Mouse (Mus musculus): ENCODE results near the gene Prkaca. TPM values are rescaled to one million over a fixed set of nuclear protein-coding genes. Genes with fewer than 3 reads are reported as not detected.

Gene Prkaca
- total and polyA plus RNA-seq, 3 experiments, result 24.7 to 74.9 TPM; not detected in 1

DNA sequence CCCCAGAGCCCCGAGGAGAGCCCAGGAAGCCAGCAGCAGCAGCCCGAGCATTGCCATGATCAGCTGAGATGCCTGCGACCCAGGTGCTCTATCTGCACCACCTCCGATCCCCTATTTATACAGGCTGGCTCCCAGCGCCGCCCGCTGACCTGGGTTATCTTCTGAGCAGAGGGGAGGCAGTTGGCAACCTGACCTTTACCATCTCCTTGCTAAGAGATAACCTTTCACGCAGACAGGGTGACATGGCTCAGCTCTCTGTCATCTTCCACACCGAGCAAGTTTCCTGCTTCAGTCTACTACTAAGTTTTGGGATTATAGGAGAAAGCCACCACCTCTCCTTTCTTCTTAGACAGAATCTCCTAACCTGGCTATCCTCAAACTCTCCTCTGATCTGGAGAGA, 72.1 kb downstream of the Prkaca start, which contains the start of gene Rln3:
Rln3 (minus strand) TSS at position 101 of the 400 bp plus-strand sequence.
- H3K9me3 ChIP-seq (replicated peaks; ENCODE audit: insufficient read depth, low read length), result no peaks in the 10 kb centered on the region
- peaks cover 16% of the 10 kb centered on the region for H3K79me2 ChIP-seq (ENCODE audit: control insufficient read depth, insufficient read depth, low read length, poor library complexity)
- H3K9ac ChIP-seq (ENCODE audit: control insufficient read depth, low read depth, low read length, poor library complexity, severe bottlenecking), result no peak within 1 kb of the TSS
- H3K36me3 ChIP-seq (ENCODE audit: control insufficient read depth in 1 of 2, insufficient read depth in 2 of 2, low read length in 2 of 2), result peaks cover 0 to 4% of the 10 kb centered on the region in 2 experiments; a peak in 1 of 4 replicates
- H3K4me1 ChIP-seq (ENCODE audit: control insufficient read depth in 1 of 2, insufficient read depth in 2 of 2, low read length in 2 of 2), result peaks cover 0 to 19% of the 10 kb centered on the region in 2 experiments; a peak in 3 of 4 replicates
- TF ChIP-seq CHD1 (IDR thresholded peaks at IDR 0.05; ENCODE audit: low read depth, low read length), result no peak
- TF ChIP-seq E2F4 (IDR thresholded peaks at IDR 0.05; ENCODE audit: borderline replicate concordance, low read depth, low read length), result no peak
- no peak for TF ChIP-seq NELFE (IDR thresholded peaks at IDR 0.05; ENCODE audit: low read depth, low read length)
- TF ChIP-seq ETS1 (IDR thresholded peaks at IDR 0.05; ENCODE audit: low read depth, low read length), result no peak
- no peak for TF ChIP-seq ZC3H11A (IDR thresholded peaks at IDR 0.05; ENCODE audit: low read depth, low read length)
- TF ChIP-seq GABPA (IDR thresholded peaks at IDR 0.05; ENCODE audit: low read depth, low read length), result no peak
- TF ChIP-seq ZMIZ1 (IDR thresholded peaks at IDR 0.05; ENCODE audit: low read depth, low read length), result no peak
- TF ChIP-seq RCOR1 (IDR thresholded peaks at IDR 0.05; ENCODE audit: low read depth, low read length), result no peak
- TF ChIP-seq POLR2AphosphoS5 (IDR thresholded peaks at IDR 0.05; ENCODE audit: borderline replicate concordance, low read depth, low read length), result no peak
- no peak within 1 kb of the TSS for H3K27ac ChIP-seq (ENCODE audit: control insufficient read depth, low read depth, low read length)
- H3K27me3 ChIP-seq (ENCODE audit: control insufficient read depth in 1 of 2, insufficient read depth in 2 of 2, low read length in 2 of 2), result no peaks in the 10 kb centered on the region
- DNase-seq (ENCODE audit: low read depth, low spot score), result no peak
- no peak within 1 kb of the TSS for H3K4me3 ChIP-seq (ENCODE audit: control insufficient read depth in 1 of 2, insufficient read depth in 1 of 2, low read depth in 2 of 2, low read length in 2 of 2)

Other genes starting within 250 kb of the Prkaca start
- 16.1 and 18.5 TPM in 2 replicates for gene Adgre5, start 231.7 kb upstream of the Prkaca start, total RNA-seq (2012; rRNA removed)
- 10 to 100 TPM in 1 of 2 experiments, not detected in 1; 21.4 TPM for gene Adgre5, start 231.7 kb upstream of the Prkaca start, polyA plus RNA-seq (2012; ENCODE audit: insufficient read depth in 1 of 2, insufficient read length in 2 of 2, low read depth in 1 of 2, low replicate concordance in 2 of 2, missing spikeins in 1 of 2)
- gene Adgrl1, start 72.9 kb upstream of the Prkaca start, total RNA-seq (2012; rRNA removed), result 17.7 and 21.7 TPM in 2 replicates
- 10 to 100 TPM in 1 of 2 experiments, not detected in 1; 35.3 TPM for gene Adgrl1, start 72.9 kb upstream of the Prkaca start, polyA plus RNA-seq (2012; ENCODE audit: insufficient read depth in 1 of 2, insufficient read length in 2 of 2, low read depth in 1 of 2, low replicate concordance in 2 of 2, missing spikeins in 1 of 2)
- gene Gm10644, start 17.8 kb upstream of the Prkaca start, total RNA-seq (2012; rRNA removed), result 0.29 and 0.35 TPM in 2 replicates
- gene Gm10644, start 17.8 kb upstream of the Prkaca start, polyA plus RNA-seq (2012; ENCODE audit: insufficient read depth in 1 of 2, insufficient read length in 2 of 2, low read depth in 1 of 2, low replicate concordance in 2 of 2, missing spikeins in 1 of 2), result under 1 TPM in 1 of 2 experiments, not detected in 1; 0.49 TPM
- gene Asf1b, start 17.5 kb upstream of the Prkaca start, total RNA-seq (2012; rRNA removed), result 84.3 and 90.4 TPM in 2 replicates
- gene Asf1b, start 17.5 kb upstream of the Prkaca start, polyA plus RNA-seq (2012; ENCODE audit: insufficient read depth in 1 of 2, insufficient read length in 2 of 2, low read depth in 1 of 2, low replicate concordance in 2 of 2, missing spikeins in 1 of 2), result 100 to 1,000 TPM; 113 to 137 TPM
- gene Samd1, start 24.7 kb downstream of the Prkaca start, total RNA-seq (2012; rRNA removed), result 96.7 and 111 TPM in 2 replicates
- 100 to 1,000 TPM in 1 of 2 experiments, not detected in 1; 121 TPM for gene Samd1, start 24.7 kb downstream of the Prkaca start, polyA plus RNA-seq (2012; ENCODE audit: insufficient read depth in 1 of 2, insufficient read length in 2 of 2, low read depth in 1 of 2, low replicate concordance in 2 of 2, missing spikeins in 1 of 2)
- gene 1700067K01Rik, start 28.5 kb downstream of the Prkaca start, total RNA-seq (2012; rRNA removed), result 0.39 and 0.69 TPM in 2 replicates
- gene 1700067K01Rik, start 28.5 kb downstream of the Prkaca start, polyA plus RNA-seq (2012; ENCODE audit: insufficient read depth in 1 of 2, insufficient read length in 2 of 2, low read depth in 1 of 2, low replicate concordance in 2 of 2, missing spikeins in 1 of 2), result under 1 TPM in 1 of 2 experiments, not detected in 1; 0.53 TPM
- gene 2210011C24Rik, start 39.2 kb downstream of the Prkaca start, total RNA-seq (2012; rRNA removed), result not detected in 2 replicates
- gene 2210011C24Rik, start 39.2 kb downstream of the Prkaca start, polyA plus RNA-seq (2012; ENCODE audit: insufficient read depth in 1 of 2, insufficient read length in 2 of 2, low read depth in 1 of 2, low replicate concordance in 2 of 2, missing spikeins in 1 of 2), result not detected
- gene Palm3, start 48.5 kb downstream of the Prkaca start, total RNA-seq (2012; rRNA removed), result 0.65 and 0.92 TPM in 2 replicates
- gene Palm3, start 48.5 kb downstream of the Prkaca start, polyA plus RNA-seq (2012; ENCODE audit: insufficient read depth in 1 of 2, insufficient read length in 2 of 2, low read depth in 1 of 2, low replicate concordance in 2 of 2, missing spikeins in 1 of 2), result 1 to 10 TPM in 1 of 2 experiments, not detected in 1; 3.6 TPM
- 32.4 and 38.5 TPM in 2 replicates for gene Il27ra, start 69.6 kb downstream of the Prkaca start, total RNA-seq (2012; rRNA removed)
- gene Il27ra, start 69.6 kb downstream of the Prkaca start, polyA plus RNA-seq (2012; ENCODE audit: insufficient read depth in 1 of 2, insufficient read length in 2 of 2, low read depth in 1 of 2, low replicate concordance in 2 of 2, missing spikeins in 1 of 2), result 10 to 100 TPM in 1 of 2 experiments, not detected in 1; 31.8 TPM
- gene Rln3, start 72.0 kb downstream of the Prkaca start, total RNA-seq (2012; rRNA removed), result not detected in 2 replicates
- not detected for gene Rln3, start 72.0 kb downstream of the Prkaca start, polyA plus RNA-seq (2012; ENCODE audit: insufficient read depth in 1 of 2, insufficient read length in 2 of 2, low read depth in 1 of 2, low replicate concordance in 2 of 2, missing spikeins in 1 of 2)
- 0.23 and 0.26 TPM in 2 replicates for gene Gm10643, start 92.1 kb downstream of the Prkaca start, total RNA-seq (2012; rRNA removed)
- under 1 TPM in 1 of 2 experiments, not detected in 1; 0.28 TPM for gene Gm10643, start 92.1 kb downstream of the Prkaca start, polyA plus RNA-seq (2012; ENCODE audit: insufficient read depth in 1 of 2, insufficient read length in 2 of 2, low read depth in 1 of 2, low replicate concordance in 2 of 2, missing spikeins in 1 of 2)
- gene Rfx1, start 93.8 kb downstream of the Prkaca start, total RNA-seq (2012; rRNA removed), result 3.9 and 4.7 TPM in 2 replicates
- 10 to 100 TPM in 1 of 2 experiments, not detected in 1; 10.4 TPM for gene Rfx1, start 93.8 kb downstream of the Prkaca start, polyA plus RNA-seq (2012; ENCODE audit: insufficient read depth in 1 of 2, insufficient read length in 2 of 2, low read depth in 1 of 2, low replicate concordance in 2 of 2, missing spikeins in 1 of 2)
- gene Dcaf15, start 131.8 kb downstream of the Prkaca start, total RNA-seq (2012; rRNA removed), result 34.4 and 37.0 TPM in 2 replicates
- 10 to 100 TPM in 1 of 2 experiments, not detected in 1; 56.1 TPM for gene Dcaf15, start 131.8 kb downstream of the Prkaca start, polyA plus RNA-seq (2012; ENCODE audit: insufficient read depth in 1 of 2, insufficient read length in 2 of 2, low read depth in 1 of 2, low replicate concordance in 2 of 2, missing spikeins in 1 of 2)
- gene Podnl1, start 153.0 kb downstream of the Prkaca start, total RNA-seq (2012; rRNA removed), result 0.04 and 0.07 TPM in 2 replicates
- under 1 TPM in 1 of 2 experiments, not detected in 1; 0.08 TPM for gene Podnl1, start 153.0 kb downstream of the Prkaca start, polyA plus RNA-seq (2012; ENCODE audit: insufficient read depth in 1 of 2, insufficient read length in 2 of 2, low read depth in 1 of 2, low replicate concordance in 2 of 2, missing spikeins in 1 of 2)
- 7.3 and 9.1 TPM in 2 replicates for gene Cc2d1a, start 174.9 kb downstream of the Prkaca start, total RNA-seq (2012; rRNA removed)
- gene Cc2d1a, start 174.9 kb downstream of the Prkaca start, polyA plus RNA-seq (2012; ENCODE audit: insufficient read depth in 1 of 2, insufficient read length in 2 of 2, low read depth in 1 of 2, low replicate concordance in 2 of 2, missing spikeins in 1 of 2), result 10 to 100 TPM in 1 of 2 experiments, not detected in 1; 18.7 TPM
- gene 4930432K21Rik, start 175.0 kb downstream of the Prkaca start, total RNA-seq (2012; rRNA removed), result 1.3 and 2.2 TPM in 2 replicates
- 1 to 10 TPM in 1 of 2 experiments, not detected in 1; 3.0 TPM for gene 4930432K21Rik, start 175.0 kb downstream of the Prkaca start, polyA plus RNA-seq (2012; ENCODE audit: insufficient read depth in 1 of 2, insufficient read length in 2 of 2, low read depth in 1 of 2, low replicate concordance in 2 of 2, missing spikeins in 1 of 2)
- 0.56 and 2.0 TPM in 2 replicates for gene Nanos3, start 212.2 kb downstream of the Prkaca start, total RNA-seq (2012; rRNA removed)
- gene Nanos3, start 212.2 kb downstream of the Prkaca start, polyA plus RNA-seq (2012; ENCODE audit: insufficient read depth in 1 of 2, insufficient read length in 2 of 2, low read depth in 1 of 2, low replicate concordance in 2 of 2, missing spikeins in 1 of 2), result 1 to 10 TPM in 1 of 2 experiments, not detected in 1; 1.7 TPM

Data from MEL (cell line).